Mouse (Mus musculus) thymus, postnatal 25 days (tissue): ENCODE data around the gene Ctnnd2.
"Not testable (repeated sequence)": the region's sequence is repeated elsewhere in the genome, so short reads cannot be mapped to it uniquely, and the experiment has no call there.

Experiments used
- DNase-seq: peaks from one replicate; pipeline ENCODE4 v3.0.0; 2022

Gene Ctnnd2

GRCm38 (mm10) chr15:30172391-30173281 lies at the start of gene Ctnnd2:
Gene Ctnnd2 (plus strand): TSS chr15:30172593.
- DNase-seq, result peak; percentile 2

- DNase-seq, result no peak
These were observed 41.7 kb upstream of the Ctnnd2 start for GRCm38 (mm10) chr15:30130705-30131104.

- DNase-seq, result not testable (repeated sequence)
These were observed 32.8 kb upstream of the Ctnnd2 start for GRCm38 (mm10) chr15:30139626-30140025.

- no peak for DNase-seq
These were observed 27.0 kb upstream of the Ctnnd2 start for GRCm38 (mm10) chr15:30145413-30145812.

- no peak for DNase-seq
These were observed 20.2 kb upstream of the Ctnnd2 start for GRCm38 (mm10) chr15:30152176-30152575.

- DNase-seq, result no peak
These were observed 14.4 kb upstream of the Ctnnd2 start for GRCm38 (mm10) chr15:30157975-30158374.

- DNase-seq, result no peak
These were observed 2.4 kb upstream of the Ctnnd2 start for GRCm38 (mm10) chr15:30170031-30170430.

- DNase-seq, result no peak
These were observed 749 bp upstream of the Ctnnd2 start for GRCm38 (mm10) chr15:30171493-30172195.

GRCm38 (mm10) chr15:30173370-30173941 lies 1.1 kb downstream of the Ctnnd2 start:
- DNase-seq, result no peak

GRCm38 (mm10) chr15:30174321-30174720 lies 1.9 kb downstream of the Ctnnd2 start:
- DNase-seq, result no peak

- DNase-seq, result no peak
These were observed 11.6 kb downstream of the Ctnnd2 start for GRCm38 (mm10) chr15:30184020-30184419.

- no peak for DNase-seq
These were observed 18.5 kb downstream of the Ctnnd2 start for GRCm38 (mm10) chr15:30190872-30191271.

GRCm38 (mm10) chr15:30191931-30192668 lies 19.7 kb downstream of the Ctnnd2 start:
- DNase-seq, result no peak

- DNase-seq, result no peak
These were observed 26.0 kb downstream of the Ctnnd2 start for GRCm38 (mm10) chr15:30198429-30198828.

- DNase-seq, result no peak
These were observed 27.4 kb downstream of the Ctnnd2 start for GRCm38 (mm10) chr15:30199785-30200184.

- DNase-seq, result no peak
These were observed 28.8 kb downstream of the Ctnnd2 start for GRCm38 (mm10) chr15:30201211-30201610.

- DNase-seq, result no peak
These were observed 29.2 kb downstream of the Ctnnd2 start for GRCm38 (mm10) chr15:30201617-30202016.

- DNase-seq, result no peak
These were observed 40.4 kb downstream of the Ctnnd2 start for GRCm38 (mm10) chr15:30212746-30213145.

- DNase-seq, result no peak
These were observed 43.5 kb downstream of the Ctnnd2 start for GRCm38 (mm10) chr15:30215871-30216270.

GRCm38 (mm10) chr15:30229112-30229511 lies 56.7 kb downstream of the Ctnnd2 start:
- DNase-seq, result no peak

- no peak for DNase-seq
These were observed 63.0 kb downstream of the Ctnnd2 start for GRCm38 (mm10) chr15:30235210-30236034.

GRCm38 (mm10) chr15:30240881-30241280 lies 68.5 kb downstream of the Ctnnd2 start:
- DNase-seq, result no peak
